Mouse (Mus musculus) yolk sac, embryonic 10.5 days (tissue): ENCODE measurements around the gene Mia.

Experiments
- DNase-seq: peaks from one replicate; pipeline ENCODE4 v3.0.0-alpha.2; 2017; ENCODE audit warnings: low spot score

The Mia gene

GRCm38 (mm10) chr7:27185986-27186385 is 5.0 kb upstream of the Mia start:
- DNase-seq, result no peak

- DNase-seq, result peak; percentile 37
Measured at GRCm38 (mm10) chr7:27184964-27185363, 4.0 kb upstream of the Mia start.

GRCm38 (mm10) chr7:27182498-27182897 is 1.5 kb upstream of the Mia start:
- no peak for DNase-seq

GRCm38 (mm10) chr7:27180036-27180435 is 921 bp downstream of the Mia start:
- no peak for DNase-seq

GRCm38 (mm10) chr7:27179217-27179918 is 1.6 kb downstream of the Mia start:
- no peak for DNase-seq

- peak; percentile 100 for DNase-seq
Measured at GRCm38 (mm10) chr7:27178324-27179216, 2.4 kb downstream of the Mia start, which contains the start of gene Rab4b. Rab4b (minus strand) TSS chr7:27178896.

GRCm38 (mm10) chr7:27177942-27178323 is 3.0 kb downstream of the Mia start:
- no peak for DNase-seq

GRCm38 (mm10) chr7:27174896-27175295 is 6.1 kb downstream of the Mia start:
- DNase-seq, result no peak

GRCm38 (mm10) chr7:27174496-27174895 is 6.5 kb downstream of the Mia start:
- DNase-seq, result no peak

GRCm38 (mm10) chr7:27170981-27171380 is 10.0 kb downstream of the Mia start:
- DNase-seq, result no peak

GRCm38 (mm10) chr7:27168371-27168770 is 12.6 kb downstream of the Mia start:
- peak; percentile 68 for DNase-seq

GRCm38 (mm10) chr7:27167475-27168094 is 13.4 kb downstream of the Mia start:
- no peak for DNase-seq

GRCm38 (mm10) chr7:27166614-27167474 is 14.1 kb downstream of the Mia start, which contains the start of gene Egln2:
Egln2 (minus strand) TSS chr7:27166802.
- DNase-seq, result peak; percentile 96

GRCm38 (mm10) chr7:27166229-27166613 is 14.7 kb downstream of the Mia start:
- peak; percentile 92 for DNase-seq

- DNase-seq, result no peak
Measured at GRCm38 (mm10) chr7:27165696-27166095, 15.3 kb downstream of the Mia start.

GRCm38 (mm10) chr7:27165007-27165655 is 15.8 kb downstream of the Mia start:
- DNase-seq, result no peak

- no peak for DNase-seq
Measured at GRCm38 (mm10) chr7:27164112-27164947, 16.6 kb downstream of the Mia start.

- no peak for DNase-seq
Measured at GRCm38 (mm10) chr7:27163450-27163805, 17.5 kb downstream of the Mia start.

- DNase-seq, result no peak
Measured at GRCm38 (mm10) chr7:27162780-27163449, 18.0 kb downstream of the Mia start.

- DNase-seq, result no peak
Measured at GRCm38 (mm10) chr7:27161744-27162143, 19.2 kb downstream of the Mia start.
